Mouse (Mus musculus) 3134 (cell line): ENCODE measurements around the gene Smg6.

ENCODE experiments used
- DNase-seq: peaks from one replicate; pipeline ENCODE4 v3.0.0-alpha.2; 2011; ENCODE audit warnings: low spot score; ENCODE audit not compliant: insufficient read length; ENCODE audit errors: extremely low read depth

Gene Smg6

DNA sequence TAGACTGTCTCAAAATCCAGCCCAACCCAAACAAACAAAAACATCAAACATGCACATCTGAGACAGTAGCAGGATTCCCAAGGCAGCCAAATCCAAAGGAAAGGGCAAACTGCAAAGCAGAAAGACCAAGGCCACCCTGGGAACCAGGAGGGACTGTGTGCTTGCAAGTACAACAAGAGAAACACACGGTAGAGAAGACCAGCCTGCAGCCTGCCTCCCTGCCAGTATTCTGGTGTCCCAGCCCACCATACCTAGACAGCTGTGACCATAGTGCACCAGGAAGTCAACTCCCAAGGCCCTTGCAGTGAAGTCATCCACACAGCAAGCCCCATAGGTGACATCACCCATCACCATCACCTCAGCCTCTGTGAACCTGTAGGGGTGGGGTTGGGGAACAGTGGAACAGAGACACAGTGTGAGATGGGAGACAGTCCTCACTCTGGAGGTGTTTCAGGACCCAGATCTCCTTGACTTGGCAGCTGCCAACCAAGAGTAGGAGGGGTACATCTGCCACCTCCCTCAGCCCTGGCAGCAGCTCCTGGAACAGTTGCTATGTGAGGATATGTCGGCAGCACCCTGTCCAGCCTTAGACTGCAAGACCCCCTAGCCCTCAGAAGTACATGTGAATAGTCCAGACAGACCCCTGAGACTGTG is 258.4 kb downstream of the Smg6 start:
- no peak for DNase-seq

GRCm38 (mm10) chr11:75184573-75184972 is 258.9 kb downstream of the Smg6 start:
- no peak for DNase-seq

GRCm38 (mm10) chr11:75184986-75185385 is 259.4 kb downstream of the Smg6 start:
- DNase-seq, result no peak

DNA sequence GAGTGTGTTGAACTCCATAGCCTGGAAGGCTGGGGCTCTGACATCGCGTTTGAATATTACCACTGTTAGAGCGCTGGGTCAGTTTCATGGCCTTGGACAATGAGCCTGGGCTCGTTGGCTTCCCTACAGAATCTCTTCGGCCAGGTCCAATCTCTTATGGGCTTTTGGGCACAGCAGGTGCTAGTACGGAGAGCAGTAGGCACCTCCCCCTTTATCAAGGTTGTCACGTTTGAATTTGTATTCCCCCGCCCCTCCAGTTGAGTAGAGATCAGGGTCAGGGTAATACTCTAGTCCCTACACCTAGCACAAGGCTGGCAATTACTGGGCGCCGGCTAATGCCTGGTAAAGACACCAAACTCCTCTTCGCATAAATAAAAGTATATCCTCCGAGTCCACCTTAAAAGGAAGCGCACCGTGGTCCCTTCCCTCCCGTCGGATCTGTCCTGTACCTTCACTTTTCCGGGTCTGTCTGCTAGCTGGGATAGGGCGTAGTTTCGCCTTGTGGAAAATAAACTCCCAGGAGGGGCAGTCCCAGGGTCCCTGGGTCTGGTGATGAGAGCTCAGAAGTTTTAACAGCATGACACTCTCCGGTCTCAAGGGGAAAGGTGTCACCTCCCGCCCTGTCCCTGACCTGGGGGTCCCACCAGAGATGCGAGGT is 264.2 kb downstream of the Smg6 start:
- DNase-seq, result no peak

- DNase-seq, result peak; percentile 90
Observed at GRCm38 (mm10) chr11:75190371-75190724, 264.7 kb downstream of the Smg6 start.

DNA sequence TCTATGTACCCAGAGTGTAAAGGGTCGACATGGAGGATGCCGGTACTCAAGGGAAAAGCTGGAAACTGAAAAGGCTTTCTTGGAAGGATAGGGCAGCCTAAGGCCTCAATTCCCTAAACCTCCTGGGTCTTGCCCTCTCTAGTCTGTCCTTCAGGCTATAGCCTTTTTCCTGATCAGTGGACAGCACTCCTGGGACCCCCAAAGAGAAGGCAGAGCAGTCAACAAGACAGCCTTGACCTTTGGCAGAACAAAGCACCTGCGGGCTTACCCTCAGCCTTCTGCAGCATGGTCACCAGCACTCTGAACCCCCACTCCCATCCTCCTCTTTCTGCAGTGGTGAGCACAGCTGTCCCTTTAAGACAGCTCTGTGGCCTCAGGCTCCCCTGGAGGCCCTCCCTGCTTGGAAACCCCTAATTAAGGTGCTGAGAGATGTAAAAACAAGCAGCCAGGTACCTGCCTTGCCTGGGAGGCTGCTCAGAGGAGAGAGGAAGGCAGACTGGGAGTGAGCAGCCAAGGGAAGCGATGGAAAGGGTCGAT is 265.4 kb downstream of the Smg6 start, which contains the start of gene Dph1:
Gene Dph1 (minus strand): TSS at position 337 of the 537 bp plus-strand sequence.
- no peak for DNase-seq

GRCm38 (mm10) chr11:75191841-75192240 is 266.2 kb downstream of the Smg6 start:
- no peak for DNase-seq

DNA sequence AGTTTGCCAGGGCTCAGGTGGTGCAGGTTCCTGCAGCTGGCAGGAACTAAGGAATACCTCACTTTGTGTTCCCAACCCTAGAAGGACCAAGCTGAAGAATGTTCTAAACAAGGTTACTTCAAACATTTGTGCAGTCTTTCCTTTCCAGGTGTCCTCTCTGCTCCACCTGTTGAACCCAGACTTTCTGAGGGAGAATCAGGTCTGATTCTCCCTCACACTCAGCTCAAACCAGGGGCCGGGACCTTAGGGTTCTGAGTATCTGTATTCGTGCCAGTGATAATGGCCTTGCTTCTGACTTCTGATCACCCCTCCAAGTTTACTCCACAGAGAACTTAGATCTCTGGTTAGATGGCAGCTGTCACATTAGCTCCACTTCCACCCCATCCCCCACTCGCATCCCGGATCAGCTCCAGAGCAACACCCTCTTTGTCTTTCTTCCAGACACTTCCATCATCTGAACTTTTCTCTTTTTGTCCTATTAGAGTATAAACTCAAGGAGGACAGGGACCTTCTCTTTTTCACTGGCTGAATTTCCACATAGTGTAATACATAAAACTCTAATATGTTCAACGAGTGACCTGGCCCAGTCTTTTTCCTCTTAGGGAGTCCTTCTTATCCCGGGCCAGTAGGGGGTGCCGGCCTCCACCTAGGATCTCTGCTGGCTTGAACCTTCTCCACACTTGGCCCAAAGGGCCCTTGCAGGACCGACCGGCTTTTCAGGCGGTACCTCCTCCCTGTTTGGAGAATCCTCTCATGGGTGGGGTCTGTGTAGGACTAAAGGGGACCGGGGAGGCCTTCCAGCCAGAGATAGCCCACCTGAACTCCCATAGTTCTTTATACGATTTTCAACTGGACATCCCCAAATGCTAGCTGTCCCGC is 267.0 kb downstream of the Smg6 start:
- no peak for DNase-seq

DNA sequence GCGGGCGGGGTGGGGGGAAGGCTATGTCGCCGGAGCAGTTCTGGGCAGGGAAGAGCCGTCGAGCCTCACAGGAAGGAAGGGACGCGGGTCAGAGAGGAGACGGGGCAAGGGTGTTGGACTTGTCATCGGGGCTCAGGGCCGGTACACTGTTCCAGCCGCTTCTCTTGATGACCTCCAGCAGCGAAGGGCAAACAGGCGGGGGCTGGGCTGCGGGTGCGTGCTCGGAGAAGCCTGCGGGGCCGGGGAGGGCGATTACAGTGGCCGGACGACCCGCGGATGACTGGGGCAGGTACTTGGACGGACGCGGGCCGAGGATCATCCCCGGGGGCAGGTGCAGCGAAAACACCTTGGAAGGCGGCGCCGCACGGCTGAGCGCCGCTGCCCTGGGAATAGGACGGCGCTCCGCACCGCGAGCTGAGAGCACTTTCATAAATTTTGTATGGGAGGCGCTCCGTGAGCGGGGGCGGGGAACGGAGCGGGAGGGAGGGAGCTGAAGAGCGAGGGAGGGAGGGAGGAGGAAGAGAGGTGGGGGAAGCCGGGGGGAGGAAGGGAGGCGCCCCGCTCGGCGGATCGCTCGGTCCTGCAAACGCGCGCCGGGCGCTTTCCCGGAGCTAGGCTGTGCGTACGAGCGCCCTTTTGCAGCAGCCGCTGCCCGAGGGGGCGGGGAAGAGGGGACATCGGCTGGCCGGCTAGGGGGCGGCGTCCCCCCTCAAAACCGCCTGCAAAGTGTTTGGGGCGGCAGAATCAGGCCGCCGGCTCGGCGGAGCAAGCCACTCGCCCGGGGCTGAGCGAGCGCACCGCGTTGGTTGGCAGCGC is 267.8 kb downstream of the Smg6 start, which contains the start of gene Rtn4rl1:
Gene Rtn4rl1 (plus strand): TSS at position 528 of the 816 bp plus-strand sequence.
- no peak for DNase-seq

DNA sequence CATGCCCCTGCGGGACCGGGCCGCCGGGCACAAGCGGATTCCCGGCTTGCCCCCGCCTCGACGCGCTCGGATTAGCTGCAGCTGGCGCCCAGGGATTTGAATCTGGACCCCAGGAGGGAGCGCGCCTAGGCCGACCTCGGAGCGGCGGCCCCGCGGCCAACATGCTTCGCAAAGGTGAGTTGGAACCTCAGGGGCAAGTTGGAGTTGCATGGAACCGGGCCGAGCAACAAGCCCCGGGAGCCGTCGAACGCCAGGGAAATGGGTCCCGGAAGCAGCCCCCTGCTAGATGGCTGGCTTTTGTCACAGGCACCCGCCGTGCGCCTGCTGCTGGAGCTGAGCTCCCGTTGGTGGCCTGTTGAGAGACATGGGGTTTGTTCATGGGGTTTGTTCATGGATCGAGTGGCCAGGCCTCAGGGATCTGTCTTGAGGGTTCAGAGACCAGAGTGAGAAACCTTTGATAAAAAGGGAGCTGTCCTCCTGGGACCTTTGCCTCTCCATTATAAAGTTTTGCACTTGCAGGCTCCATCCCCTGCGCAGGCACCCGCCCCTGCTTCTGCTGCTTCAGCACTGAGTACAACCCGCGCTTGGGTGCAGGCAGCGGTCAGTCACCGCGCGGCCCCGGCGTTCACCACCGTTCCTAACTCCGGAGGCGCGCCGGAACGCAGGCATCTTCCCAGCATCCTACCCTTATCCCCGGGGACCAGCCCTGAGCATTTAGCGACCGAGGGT is 268.7 kb downstream of the Smg6 start:
- no peak for DNase-seq

DNA sequence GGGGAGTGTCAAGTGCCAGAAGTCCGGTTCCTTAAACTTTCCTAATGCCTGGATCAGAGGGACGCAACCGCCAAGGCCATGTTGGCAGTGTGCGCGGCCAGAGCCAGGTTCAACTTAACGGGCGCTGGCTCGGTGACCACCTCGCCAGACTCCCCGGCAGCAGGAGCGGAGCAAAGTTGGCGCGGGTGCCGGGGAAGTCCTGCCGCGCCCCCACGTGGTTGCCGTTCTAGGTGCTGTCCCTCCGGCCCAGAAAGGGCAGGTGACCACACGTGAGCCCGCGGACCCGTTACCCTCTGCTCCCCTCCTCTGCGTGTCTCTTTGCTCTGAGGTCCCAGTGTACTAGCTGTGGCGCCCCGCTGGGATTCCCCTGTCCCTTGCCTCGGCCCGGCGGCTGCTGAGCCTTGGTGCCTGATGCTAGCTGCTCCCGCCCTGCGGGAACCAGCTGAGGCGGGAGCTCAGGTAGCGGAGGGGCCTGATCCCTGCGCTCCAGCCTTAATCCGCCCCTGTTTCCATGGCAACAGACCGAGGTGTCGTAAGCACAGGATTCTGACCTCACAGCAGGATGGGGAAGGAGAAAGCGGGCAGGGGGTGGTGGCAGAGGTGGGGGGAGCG is 269.3 kb downstream of the Smg6 start:
- no peak for DNase-seq

DNA sequence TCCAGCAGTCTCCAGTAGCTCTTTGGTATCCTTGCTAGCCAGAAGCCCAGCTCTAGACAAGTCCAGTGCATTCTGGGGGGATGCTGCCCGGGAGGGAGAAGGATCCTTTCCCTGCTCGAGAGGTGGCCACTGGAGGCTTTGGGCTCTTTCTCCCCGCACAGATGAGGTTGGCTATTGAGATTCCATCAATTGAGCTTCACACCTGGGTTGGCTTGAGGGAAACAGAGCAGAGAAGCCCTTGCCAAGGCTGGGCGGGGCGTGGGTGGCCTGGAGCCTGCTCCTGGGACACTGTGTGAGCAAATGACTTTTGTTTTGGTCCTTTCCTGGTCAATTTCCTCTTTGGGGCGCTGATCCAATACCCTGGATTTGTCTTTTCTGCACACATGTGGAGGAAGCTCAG is 270.5 kb downstream of the Smg6 start:
- no peak for DNase-seq

GRCm38 (mm10) chr11:75197956-75198355 is 272.3 kb downstream of the Smg6 start:
- DNase-seq, result no peak

- DNase-seq, result no peak
Observed at GRCm38 (mm10) chr11:75198792-75199191, 273.2 kb downstream of the Smg6 start.

DNA sequence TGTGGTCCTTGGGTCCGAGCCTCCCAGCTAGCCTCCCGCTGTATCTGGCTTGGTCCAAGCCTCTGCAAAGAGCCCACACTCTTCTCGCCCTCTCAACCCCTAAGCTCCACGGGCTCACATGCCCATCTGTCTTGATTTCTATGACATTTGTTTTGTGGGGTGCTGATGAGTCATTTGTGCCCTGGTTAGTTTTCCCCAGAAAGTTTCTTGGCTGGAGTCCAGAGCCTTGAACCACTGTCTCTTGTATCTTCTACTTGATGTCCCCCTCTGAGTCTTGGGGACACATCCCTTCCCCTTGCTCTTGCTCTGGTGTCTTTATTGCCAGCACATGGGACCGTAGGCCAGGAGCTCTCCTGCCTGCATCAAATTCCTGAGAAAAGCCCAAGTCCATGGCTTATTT is 274.3 kb downstream of the Smg6 start:
- no peak for DNase-seq

- DNase-seq, result no peak
Observed at GRCm38 (mm10) chr11:75200935-75201334, 275.3 kb downstream of the Smg6 start.

- DNase-seq, result no peak
Observed at GRCm38 (mm10) chr11:75201721-75202120, 276.1 kb downstream of the Smg6 start.

GRCm38 (mm10) chr11:75203926-75204325 is 278.3 kb downstream of the Smg6 start:
- no peak for DNase-seq

- no peak for DNase-seq
Observed at GRCm38 (mm10) chr11:75204472-75204871, 278.8 kb downstream of the Smg6 start.
